Mouse (Mus musculus) intestine, postnatal 0 days (tissue): ENCODE measurements around the gene Cd44. TPM values are rescaled to one million over a fixed set of nuclear protein-coding genes. Genes with fewer than 3 reads are reported as not detected.

Experiments used
- ATAC-seq: fragments of 200-750 bp; cut with Nextera tagmentation; 2 replicates; pipeline ENCODE4 v1.8.0; 2017; ENCODE audit warnings: mild to moderate bottlenecking, moderate TSS enrichment, moderate library complexity
- H3K27ac ChIP-seq: fragments of 300-500 bp; sonication (generic); 2 replicates; pipeline ENCODE4 v1.5.1; 2014; ENCODE audit warnings: mild to moderate bottlenecking, low read depth, low read length, moderate library complexity
- H3K27me3 ChIP-seq: fragments of 300-500 bp; sonication (generic); replicated peaks from 2 replicates; pipeline ENCODE4 v1.6.1; 2014; ENCODE audit warnings: low read length, mixed read lengths; ENCODE audit not compliant: control insufficient read depth, insufficient read depth
- H3K36me3 ChIP-seq: fragments of 300-500 bp; sonication (generic); 2 replicates; pipeline ENCODE4 v1.6.1; 2014; ENCODE audit warnings: mild to moderate bottlenecking, moderate library complexity; ENCODE audit not compliant: control insufficient read depth, insufficient read depth
- H3K4me1 ChIP-seq: fragments of 300-500 bp; sonication (generic); replicated peaks from 2 replicates; pipeline ENCODE4 v1.6.1; 2014; ENCODE audit warnings: antibody characterized with exemption, low read length, mixed read lengths; ENCODE audit not compliant: control insufficient read depth, insufficient read depth
- H3K4me2 ChIP-seq: fragments of 300-500 bp; sonication (generic); replicated peaks from 2 replicates; pipeline ENCODE4 v1.6.1; 2014; ENCODE audit warnings: low read depth, mild to moderate bottlenecking, moderate library complexity
- H3K4me3 ChIP-seq: fragments of 300-500 bp; sonication (generic); 2 replicates; pipeline ENCODE4 v1.5.1; 2014; ENCODE audit warnings: low read depth, low read length
- H3K9ac ChIP-seq: fragments of 300-500 bp; sonication (generic); 2 replicates; pipeline ENCODE4 v1.6.1; 2014; ENCODE audit warnings: mild to moderate bottlenecking, low read depth, low read length
- H3K9me3 ChIP-seq: fragments of 300-500 bp; sonication (generic); 2 replicates; pipeline ENCODE4 v1.6.1; 2016; ENCODE audit warnings: mixed run types; ENCODE audit not compliant: control insufficient read depth
- CTCF ChIP-seq: sonication (generic); IDR thresholded peaks from 2 replicates; pipeline ENCODE4 v1.5.1; 2016; ENCODE audit warnings: low read depth, mild to moderate bottlenecking, control low read depth, antibody characterized with exemption, moderate library complexity
- WGBS: fragments of 180-500 bp; shearing (Covaris S2); extraction: QIAGEN DNeasy Blood & Tissue Kit; methylation state at CpG from one replicate; pipeline ENCODE4 v1.1.7; 2014; 5-methylcytosine and 5-hydroxymethylcytosine counted together
- polyA plus RNA-seq: library from polyadenylated mRNA; unstranded; fragments of >200 nt; fragmentation: Nextera tagmentation; extraction: Ambion mirVana; gene quantifications from 2 replicates; pipeline ENCODE4 v1.2.1, GENCODE M21; 2015

Gene Cd44
- polyA plus RNA-seq, 1 experiment from 2014 or later = 10.6 TPM

GRCm38 (mm10) chr2:102867396-102868088 lies 33.9 kb downstream of the Cd44 start:
- H3K4me3 ChIP-seq = no peak overlapping the region
- no peak for TF ChIP-seq CTCF
- WGBS = 16% methylated on average over 6 of the region's 6 CpGs
- H3K27me3 ChIP-seq = no peaks in the 10 kb centered on the region
- H3K27ac ChIP-seq = peak overlapping the region; percentile 9
- H3K36me3 ChIP-seq = peaks cover 5% of the 10 kb centered on the region; the same call in 1 of the 2 replicates
- H3K9ac ChIP-seq = no peak overlapping the region
- no peaks in the 10 kb centered on the region for H3K4me1 ChIP-seq
- H3K4me2 ChIP-seq = no peak overlapping the region
- H3K9me3 ChIP-seq = no peaks in the 10 kb centered on the region
- peak; percentile 89 for ATAC-seq

- no peak for ATAC-seq
- 0 out of 2 replicates have a peak overlapping the region, but pooled peaks have one; percentile 24 for H3K27ac ChIP-seq
Measured at GRCm38 (mm10) chr2:102866594-102866993, 34.9 kb downstream of the Cd44 start.

GRCm38 (mm10) chr2:102865354-102865752 lies 36.1 kb downstream of the Cd44 start:
- H3K4me2 ChIP-seq = no peak overlapping the region
- WGBS = 98% methylated on average over 8 of the region's 8 CpGs
- H3K27ac ChIP-seq = no peak overlapping the region
- H3K4me1 ChIP-seq = no peaks in the 10 kb centered on the region
- H3K27me3 ChIP-seq = no peaks in the 10 kb centered on the region
- no peaks in the 10 kb centered on the region for H3K9me3 ChIP-seq
- no peak for ATAC-seq
- H3K4me3 ChIP-seq = no peak overlapping the region
- H3K9ac ChIP-seq = no peak overlapping the region
- peaks cover 8% of the 10 kb centered on the region; the same call in 1 of the 2 replicates for H3K36me3 ChIP-seq
- no peak for TF ChIP-seq CTCF

More at GRCm38 (mm10) chr2:102866594-102866993, 34.9 kb downstream of the Cd44 start:
- WGBS = 3% methylated on average over 1 of the region's 1 CpGs
- Histone ChIP-seq H3K9ac (no peak overlapping the region), H3K4me1 (no peaks in the 10 kb centered on the region), H3K4me3 (no peak overlapping the region), H3K36me3 (peaks cover 5% of the 10 kb centered on the region; the same call in 1 of the 2 replicates), H3K4me2 (no peak overlapping the region), H3K27me3 (no peaks in the 10 kb centered on the region), H3K9me3 (no peaks in the 10 kb centered on the region)
- TF ChIP-seq CTCF = no peak

GRCm38 (mm10) chr2:102864695-102865353 lies 36.6 kb downstream of the Cd44 start:
- no peak overlapping the region for H3K4me3 ChIP-seq
- H3K27ac ChIP-seq = no peak overlapping the region
- no peak for ATAC-seq
- 78% methylated on average over 6 of the region's 6 CpGs for WGBS
- no peaks in the 10 kb centered on the region for H3K27me3 ChIP-seq
- no peak for TF ChIP-seq CTCF
- no peak overlapping the region for H3K4me2 ChIP-seq
- no peaks in the 10 kb centered on the region for H3K9me3 ChIP-seq
- H3K9ac ChIP-seq = no peak overlapping the region
- peaks cover 8% of the 10 kb centered on the region; the same call in 1 of the 2 replicates for H3K36me3 ChIP-seq
- no peaks in the 10 kb centered on the region for H3K4me1 ChIP-seq

GRCm38 (mm10) chr2:102864036-102864435 lies 37.4 kb downstream of the Cd44 start:
- 92% methylated on average over 4 of the region's 4 CpGs for whole genome bisulfite sequencing
- Histone ChIP-seq H3K36me3 (peaks cover 8% of the 10 kb centered on the region; the same call in 1 of the 2 replicates), H3K4me2 (no peak overlapping the region), H3K27ac (no peak overlapping the region), H3K4me3 (no peak overlapping the region), H3K9me3 (no peaks in the 10 kb centered on the region), H3K4me1 (no peaks in the 10 kb centered on the region), H3K27me3 (no peaks in the 10 kb centered on the region), H3K9ac (no peak overlapping the region)
- no peak for ATAC-seq
- no peak for TF ChIP-seq CTCF

GRCm38 (mm10) chr2:102863583-102863982 lies 37.9 kb downstream of the Cd44 start:
- no peak overlapping the region for H3K27ac ChIP-seq
- 93% methylated on average over 2 of the region's 2 CpGs for WGBS
- no peaks in the 10 kb centered on the region for H3K4me1 ChIP-seq
- no peaks in the 10 kb centered on the region for H3K9me3 ChIP-seq
- no peak for TF ChIP-seq CTCF
- no peak overlapping the region for H3K9ac ChIP-seq
- H3K4me3 ChIP-seq = no peak overlapping the region
- H3K27me3 ChIP-seq = no peaks in the 10 kb centered on the region
- no peak for ATAC-seq
- H3K36me3 ChIP-seq = peaks cover 8% of the 10 kb centered on the region; the same call in 1 of the 2 replicates
- no peak overlapping the region for H3K4me2 ChIP-seq
